Mouse (Mus musculus) hindbrain, embryonic 14.5 days (tissue): ENCODE data around the gene Dusp16. TPM values are rescaled to one million over a fixed set of nuclear protein-coding genes. Genes with fewer than 3 reads are reported as not detected.

Experiments used
- ATAC-seq: fragments of 200-750 bp; cut with Nextera tagmentation; 2 replicates; pipeline ENCODE4 v1.8.0; 2017; ENCODE audit warnings: moderate number of reproducible peaks, mild to moderate bottlenecking, moderate TSS enrichment, moderate library complexity; ENCODE audit not compliant: low FRiP score
- DNase-seq: peaks from one replicate; pipeline ENCODE4 v3.0.0-alpha.2; 2015; ENCODE audit warnings: low spot score
- H3K27ac ChIP-seq: fragments of 300-500 bp; sonication (generic); 2 replicates; pipeline ENCODE4 v1.5.1; 2014; ENCODE audit warnings: mild to moderate bottlenecking, moderate library complexity
- H3K27me3 ChIP-seq: fragments of 300-500 bp; sonication (generic); 2 replicates; pipeline ENCODE4 v1.6.1; 2014; ENCODE audit warnings: mild to moderate bottlenecking, low read length, mixed read lengths; ENCODE audit not compliant: control insufficient read depth, insufficient read depth
- H3K36me3 ChIP-seq: fragments of 300-500 bp; sonication (generic); replicated peaks from 2 replicates; pipeline ENCODE4 v1.6.1; 2014; ENCODE audit not compliant: control insufficient read depth, insufficient read depth
- H3K4me1 ChIP-seq: fragments of 300-500 bp; sonication (generic); replicated peaks from 2 replicates; pipeline ENCODE4 v1.6.1; 2014; ENCODE audit warnings: antibody characterized with exemption, low read length, mixed read lengths; ENCODE audit not compliant: control insufficient read depth, insufficient read depth
- H3K4me2 ChIP-seq: fragments of 300-500 bp; sonication (generic); replicated peaks from 2 replicates; pipeline ENCODE4 v1.6.1; 2014; ENCODE audit warnings: mild to moderate bottlenecking, moderate library complexity
- H3K4me3 ChIP-seq: fragments of 300-500 bp; sonication (generic); replicated peaks from 2 replicates; pipeline ENCODE4 v1.5.1; 2014; ENCODE audit warnings: mild to moderate bottlenecking, low read length
- H3K9ac ChIP-seq: fragments of 300-500 bp; sonication (generic); 2 replicates; pipeline ENCODE4 v1.6.1; 2014
- H3K9me3 ChIP-seq: fragments of 300-500 bp; sonication (generic); 2 replicates; pipeline ENCODE4 v1.6.1; 2016; ENCODE audit warnings: low read length; ENCODE audit not compliant: control insufficient read depth
- WGBS: fragments of 180-500 bp; shearing (Covaris S2); extraction: QIAGEN DNeasy Blood & Tissue Kit; methylation state at CpG from one replicate; pipeline ENCODE4 v1.1.7; 2014; 5-methylcytosine and 5-hydroxymethylcytosine counted together
- polyA plus RNA-seq: library from polyadenylated mRNA; unstranded; fragments of >200 nt; fragmentation: Nextera tagmentation; extraction: Ambion mirVana; gene quantifications from 2 replicates; pipeline ENCODE4 v1.2.1, GENCODE M21; 2014

The Dusp16 gene
- polyA plus RNA-seq, 1 experiment from 2014 or later = 5.7 TPM

DNA sequence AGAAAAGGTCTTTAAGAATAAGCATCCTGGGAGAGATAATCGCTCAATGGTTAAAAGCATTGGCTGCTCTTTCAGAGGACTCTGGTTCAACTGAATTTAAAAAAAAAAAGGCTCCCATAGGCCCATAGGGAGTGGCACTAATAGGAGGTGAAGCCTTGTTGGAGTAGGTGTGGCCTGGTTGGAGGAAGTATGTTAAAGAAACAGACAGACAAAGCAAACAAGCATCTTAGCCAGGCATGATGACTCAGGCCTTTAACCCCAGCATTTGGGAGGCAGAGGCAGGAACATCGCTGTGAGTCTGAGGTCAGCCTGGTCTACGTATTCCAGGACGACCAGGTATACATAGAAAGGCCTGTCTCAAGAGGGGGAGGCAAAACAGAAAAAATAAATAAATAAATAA is 39.0 kb downstream of the Dusp16 start:
- 95% methylated on average over 4 of the region's 4 CpGs for WGBS
- Histone ChIP-seq H3K4me1 (no peaks in the 10 kb centered on the region), H3K9me3 (no peaks in the 10 kb centered on the region), H3K36me3 (no peaks in the 10 kb centered on the region), H3K27me3 (no peaks in the 10 kb centered on the region), H3K4me3 (no peak overlapping the region), H3K4me2 (no peak overlapping the region), H3K9ac (no peak overlapping the region), H3K27ac (no peak overlapping the region)
- DNase-seq (no peak), ATAC-seq (no peak)

DNA sequence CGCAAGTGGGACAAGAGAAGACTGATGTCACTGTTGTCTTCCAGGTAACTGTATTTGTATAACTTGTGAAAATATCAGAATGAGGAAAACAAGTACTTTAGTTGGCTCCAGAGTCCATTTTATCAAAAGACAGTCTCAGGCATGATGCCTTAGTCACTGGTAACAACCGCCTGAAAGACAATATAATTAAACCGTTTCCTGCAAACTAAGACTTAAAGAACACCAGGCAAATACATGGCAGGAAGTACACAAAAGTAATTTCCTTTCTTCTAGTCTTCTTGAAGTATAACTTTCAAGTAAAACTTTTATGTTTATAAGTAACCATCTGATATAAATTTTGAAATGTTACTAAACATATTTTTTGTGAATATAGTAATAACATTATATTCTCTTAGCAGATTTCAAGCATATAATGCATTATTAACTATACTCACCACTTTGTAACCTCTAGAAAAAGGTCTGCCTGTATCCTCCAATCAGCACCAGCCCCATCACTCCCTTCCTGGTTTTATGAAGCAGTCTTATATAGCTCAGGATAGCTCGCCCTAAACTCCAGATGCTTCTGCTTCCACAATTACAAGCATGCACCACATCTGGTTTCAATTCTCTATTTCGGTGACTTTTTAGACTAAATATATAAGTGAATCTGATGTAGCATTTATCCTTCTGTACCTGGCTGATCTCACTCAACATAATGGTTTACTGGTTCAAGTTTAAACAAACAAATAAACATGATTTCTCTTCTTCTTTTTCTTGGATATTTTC is 40.4 kb downstream of the Dusp16 start:
- ATAC-seq = no peak
- Histone ChIP-seq H3K4me3 (no peak overlapping the region), H3K9ac (no peak overlapping the region), H3K4me1 (no peaks in the 10 kb centered on the region), H3K9me3 (no peaks in the 10 kb centered on the region), H3K27me3 (no peaks in the 10 kb centered on the region), H3K27ac (no peak overlapping the region), H3K4me2 (no peak overlapping the region), H3K36me3 (no peaks in the 10 kb centered on the region)
- 93% methylated on average over 5 of the region's 5 CpGs for WGBS
- no peak for DNase-seq

DNA sequence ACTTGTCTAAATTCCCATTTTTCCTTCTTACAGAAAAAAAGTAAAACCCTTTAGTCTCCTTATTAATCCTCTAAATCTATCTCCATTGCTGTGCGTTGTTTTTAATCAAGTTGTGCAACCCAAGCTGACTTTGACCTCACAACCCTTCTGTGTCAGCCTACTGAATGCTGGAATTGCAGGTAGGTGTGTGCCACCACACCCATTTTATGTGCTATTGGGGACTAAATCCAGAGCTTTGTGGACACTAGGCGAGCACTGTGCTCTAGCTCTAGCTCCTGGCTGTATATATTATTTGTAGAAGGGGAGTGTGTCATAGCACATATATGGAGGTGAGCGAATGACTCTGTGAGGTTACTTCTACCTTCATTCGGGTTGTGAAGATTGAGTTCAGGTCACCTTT is 41.3 kb downstream of the Dusp16 start:
- Histone ChIP-seq H3K4me1 (no peaks in the 10 kb centered on the region), H3K36me3 (no peaks in the 10 kb centered on the region), H3K9ac (no peak overlapping the region), H3K4me3 (no peak overlapping the region), H3K9me3 (no peaks in the 10 kb centered on the region), H3K4me2 (no peak overlapping the region), H3K27ac (no peak overlapping the region), H3K27me3 (no peaks in the 10 kb centered on the region)
- 96% methylated on average over 4 of the region's 4 CpGs for WGBS
- no peak for ATAC-seq
- no peak for DNase-seq

DNA sequence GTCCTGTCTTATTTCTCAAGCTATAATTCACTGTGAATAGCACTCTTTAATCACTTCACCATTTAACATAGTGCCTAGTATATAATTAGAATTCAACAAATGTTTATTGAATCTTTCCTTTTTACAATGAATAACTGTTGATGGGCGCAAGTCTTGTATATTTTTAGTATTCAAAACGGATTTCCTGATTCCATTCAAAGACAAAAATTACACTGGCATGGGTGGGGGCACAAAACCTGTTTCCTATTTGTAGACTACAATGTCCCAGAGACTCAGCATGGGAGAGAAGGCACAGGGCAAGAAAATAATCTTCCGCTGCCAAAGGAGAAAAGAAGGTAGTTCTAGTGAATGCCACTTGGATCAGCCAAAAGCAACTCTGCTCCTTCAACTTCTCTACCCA is 44.3 kb downstream of the Dusp16 start:
- Histone ChIP-seq H3K4me2 (no peak overlapping the region), H3K9ac (no peak overlapping the region), H3K27me3 (no peaks in the 10 kb centered on the region), H3K9me3 (no peaks in the 10 kb centered on the region), H3K27ac (no peak overlapping the region), H3K4me3 (no peak overlapping the region), H3K36me3 (no peaks in the 10 kb centered on the region), H3K4me1 (no peaks in the 10 kb centered on the region)
- DNase-seq (no peak), ATAC-seq (no peak)
- 85% methylated on average over 3 of the region's 3 CpGs for WGBS

DNA sequence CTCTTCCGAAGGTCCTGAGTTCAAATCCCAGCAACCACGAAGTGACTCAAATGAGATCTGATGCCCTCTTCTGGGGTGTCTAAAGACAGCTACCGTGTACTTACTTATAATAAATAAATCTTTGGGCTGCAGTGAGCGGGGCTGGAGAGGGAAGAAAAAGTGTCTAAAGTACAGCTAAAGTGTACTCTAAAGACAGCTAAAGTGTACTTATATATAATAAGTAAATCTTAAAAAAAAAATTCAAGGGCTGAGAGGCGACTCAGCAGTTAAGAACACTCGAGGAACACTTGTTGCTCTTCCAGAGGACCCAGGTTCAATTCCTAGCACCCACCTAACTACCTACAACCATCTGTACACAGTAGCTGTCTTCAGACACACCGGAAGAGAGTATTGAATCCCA is 46.5 kb downstream of the Dusp16 start:
- Histone ChIP-seq H3K36me3 (no peaks in the 10 kb centered on the region), H3K27ac (no peak overlapping the region), H3K4me3 (no peak overlapping the region), H3K27me3 (no peaks in the 10 kb centered on the region), H3K9me3 (no peaks in the 10 kb centered on the region), H3K4me2 (no peak overlapping the region), H3K9ac (no peak overlapping the region), H3K4me1 (no peaks in the 10 kb centered on the region)
- ATAC-seq (no peak), DNase-seq (no peak)
- 96% methylated on average over 7 of the region's 7 CpGs for WGBS

DNA sequence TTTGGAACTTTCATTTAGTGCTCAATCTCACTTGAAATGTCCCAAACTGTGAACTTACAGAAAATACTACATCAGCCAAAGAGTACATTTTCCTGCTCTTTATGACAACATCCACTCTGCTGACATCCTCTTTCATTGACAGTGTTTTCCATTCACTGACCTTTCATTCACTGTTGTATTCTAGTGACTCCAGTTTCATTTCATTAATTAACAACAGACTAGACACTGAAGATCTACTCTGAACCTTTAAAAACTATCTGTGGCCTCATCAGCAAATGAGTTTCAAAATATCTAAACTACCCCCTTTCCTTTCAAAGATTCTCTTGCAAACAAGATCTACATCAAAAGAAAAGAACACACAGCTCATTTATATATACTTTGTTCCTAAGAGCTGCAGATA is 48.9 kb downstream of the Dusp16 start:
- DNase-seq (no peak), ATAC-seq (no peak)
- H3K4me2 ChIP-seq = no peak overlapping the region
- no peaks in the 10 kb centered on the region for H3K9me3 ChIP-seq
- H3K36me3 ChIP-seq = no peaks in the 10 kb centered on the region; the same call in 1 of the 2 replicates
- no peak overlapping the region for H3K27ac ChIP-seq
- no peak overlapping the region for H3K4me3 ChIP-seq
- no peaks in the 10 kb centered on the region for H3K27me3 ChIP-seq
- H3K9ac ChIP-seq = no peak overlapping the region
- no peaks in the 10 kb centered on the region for H3K4me1 ChIP-seq

DNA sequence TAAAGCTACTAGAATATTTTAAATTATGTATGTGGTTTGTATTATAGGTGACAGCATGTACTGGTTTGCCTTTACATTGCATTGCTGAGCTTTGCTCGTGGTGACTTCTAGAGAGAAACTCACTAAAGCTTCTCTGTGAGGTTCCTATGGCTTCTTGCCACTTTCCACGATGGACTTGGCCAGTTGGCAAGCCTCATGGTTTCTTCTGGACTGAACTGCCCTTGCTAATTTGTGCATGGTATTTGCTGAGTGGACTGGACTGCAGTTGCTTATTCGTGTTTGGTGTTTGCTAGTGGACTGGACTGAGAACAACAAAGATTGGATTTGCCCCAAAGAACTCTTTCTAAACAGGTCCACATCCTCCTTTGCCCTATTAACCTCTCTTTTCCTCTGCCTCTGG is 55.6 kb downstream of the Dusp16 start:
- no peaks in the 10 kb centered on the region for H3K27me3 ChIP-seq
- H3K9me3 ChIP-seq = no peaks in the 10 kb centered on the region
- H3K4me1 ChIP-seq = no peaks in the 10 kb centered on the region
- H3K4me2 ChIP-seq = no peak overlapping the region
- ATAC-seq (no peak), DNase-seq (no peak)
- H3K36me3 ChIP-seq = peaks cover 4% of the 10 kb centered on the region; the same call in 1 of the 2 replicates
- no peak overlapping the region for H3K4me3 ChIP-seq
- H3K9ac ChIP-seq = no peak overlapping the region
- WGBS = 88% methylated on average over 3 of the region's 3 CpGs
- no peak overlapping the region for H3K27ac ChIP-seq

DNA sequence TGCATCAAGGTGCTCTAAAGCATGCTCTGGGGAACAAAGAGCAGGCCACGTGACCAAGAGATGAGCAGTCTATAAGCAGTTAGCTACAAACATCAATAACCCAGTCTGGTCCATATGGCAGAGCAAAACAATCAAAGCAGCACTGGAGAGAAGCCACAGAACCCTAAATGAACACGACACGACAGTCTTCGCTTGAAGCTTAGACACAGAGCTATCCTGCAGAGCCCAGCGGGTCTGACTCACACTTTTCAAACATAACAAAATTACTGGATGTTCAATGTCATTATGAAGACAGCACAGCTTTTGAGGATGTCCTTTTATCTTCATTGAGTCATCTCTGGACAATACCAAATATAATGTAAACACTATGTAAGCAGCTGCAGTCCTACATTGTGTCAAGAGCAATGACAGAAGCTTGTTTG is 58.6 kb downstream of the Dusp16 start:
- Histone ChIP-seq H3K36me3 (peaks cover 4% of the 10 kb centered on the region; the same call in 1 of the 2 replicates), H3K9me3 (no peaks in the 10 kb centered on the region), H3K4me3 (no peak overlapping the region), H3K27me3 (no peaks in the 10 kb centered on the region), H3K9ac (no peak overlapping the region), H3K4me1 (no peaks in the 10 kb centered on the region), H3K27ac (no peak overlapping the region), H3K4me2 (no peak overlapping the region)
- DNase-seq (no peak), ATAC-seq (peak; percentile 60; the same call in 1 of the 2 replicates)
- WGBS = 53% methylated on average over 5 of the region's 5 CpGs

DNA sequence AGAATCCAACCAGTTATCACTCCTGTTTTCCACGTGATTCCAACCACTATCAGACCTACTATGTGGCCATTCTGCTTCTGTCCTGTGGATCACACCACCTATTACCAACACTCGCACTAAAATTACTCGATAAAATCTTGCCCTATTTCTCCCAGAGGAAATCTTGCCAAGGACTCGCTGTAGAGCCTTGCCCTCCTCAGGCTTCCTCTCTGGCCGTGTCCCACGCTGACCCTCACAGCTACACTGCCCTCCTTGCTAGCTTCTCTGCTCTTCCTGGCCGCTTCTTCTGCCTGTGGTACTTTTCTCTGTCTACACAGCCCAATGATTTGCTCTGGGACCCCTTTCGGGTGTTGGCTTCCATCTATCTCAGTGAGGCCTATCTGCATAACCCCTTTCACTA is 59.6 kb downstream of the Dusp16 start:
- no peak for ATAC-seq
- Histone ChIP-seq H3K27me3 (no peaks in the 10 kb centered on the region), H3K9ac (no peak overlapping the region), H3K36me3 (peaks cover 4% of the 10 kb centered on the region; the same call in 1 of the 2 replicates), H3K4me3 (no peak overlapping the region), H3K9me3 (no peaks in the 10 kb centered on the region), H3K27ac (no peak overlapping the region), H3K4me1 (no peaks in the 10 kb centered on the region), H3K4me2 (no peak overlapping the region)
- 94% methylated on average over 8 of the region's 8 CpGs for WGBS
- DNase-seq = no peak

DNA sequence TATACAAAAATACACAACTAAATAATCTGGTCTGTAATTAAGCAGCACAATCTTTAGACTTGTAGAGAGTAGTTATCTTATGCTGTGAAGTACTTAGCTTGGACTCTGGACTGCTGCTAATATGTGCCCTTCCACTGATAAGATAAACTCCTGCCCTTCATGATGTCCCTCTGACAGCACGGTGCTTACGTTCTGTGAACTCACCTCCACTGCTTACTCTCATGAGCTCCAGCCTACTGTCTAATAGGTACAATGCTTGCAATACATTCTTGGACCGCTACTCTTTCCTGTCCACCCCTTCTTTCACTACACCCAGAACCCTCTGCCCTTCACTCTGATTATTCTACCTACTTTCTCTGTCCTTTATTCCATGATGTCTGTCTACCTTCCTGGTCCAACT is 61.4 kb downstream of the Dusp16 start:
- DNase-seq (no peak), ATAC-seq (no peak)
- no peaks in the 10 kb centered on the region for H3K36me3 ChIP-seq
- no peaks in the 10 kb centered on the region for H3K9me3 ChIP-seq
- WGBS = 91% methylated on average over 3 of the region's 3 CpGs
- no peaks in the 10 kb centered on the region for H3K27me3 ChIP-seq
- no peak overlapping the region for H3K27ac ChIP-seq
- H3K9ac ChIP-seq = no peak overlapping the region
- H3K4me1 ChIP-seq = no peaks in the 10 kb centered on the region
- H3K4me3 ChIP-seq = no peak overlapping the region
- no peak overlapping the region for H3K4me2 ChIP-seq
